Mouse (Mus musculus) cerebellum, adult 18-20 months (tissue): Measurements from ENCODE around the gene Manbal.

Experiments used
- DNase-seq, 2 experiments: peaks; one replicate each; pipeline ENCODE4 v3.0.0; 2021

Gene Manbal

GRCm38 (mm10) chr2:157417229-157417628 lies 49.8 kb downstream of the Manbal start:
- DNase-seq = no peak

DNA sequence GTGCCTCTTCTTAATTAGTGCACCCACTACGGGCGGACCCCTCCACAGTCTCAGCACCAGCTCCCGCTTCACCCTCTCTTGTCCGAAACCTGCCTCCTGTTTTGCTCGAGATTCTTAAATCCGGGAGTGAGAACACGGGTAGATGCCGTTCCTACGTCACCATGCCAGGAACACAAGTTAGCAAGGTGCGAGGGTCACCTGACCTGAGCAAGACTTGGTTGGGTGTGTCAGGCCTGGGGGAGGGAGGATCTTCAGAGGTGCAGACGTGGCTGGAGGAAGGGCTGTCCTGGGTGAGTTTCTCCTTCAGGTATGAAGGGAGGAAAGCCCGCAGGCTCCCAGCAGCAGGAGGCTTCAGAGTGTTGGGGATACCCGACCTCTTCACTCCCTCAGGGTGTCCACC lies 50.8 kb downstream of the Manbal start, which contains the start of gene Src:
Gene Src, plus strand, starts transcription at position 239 of the 400 bp plus-strand sequence.
- no peak for DNase-seq

- no peak for DNase-seq
Observed at GRCm38 (mm10) chr2:157418609-157419071, 51.2 kb downstream of the Manbal start.

DNA sequence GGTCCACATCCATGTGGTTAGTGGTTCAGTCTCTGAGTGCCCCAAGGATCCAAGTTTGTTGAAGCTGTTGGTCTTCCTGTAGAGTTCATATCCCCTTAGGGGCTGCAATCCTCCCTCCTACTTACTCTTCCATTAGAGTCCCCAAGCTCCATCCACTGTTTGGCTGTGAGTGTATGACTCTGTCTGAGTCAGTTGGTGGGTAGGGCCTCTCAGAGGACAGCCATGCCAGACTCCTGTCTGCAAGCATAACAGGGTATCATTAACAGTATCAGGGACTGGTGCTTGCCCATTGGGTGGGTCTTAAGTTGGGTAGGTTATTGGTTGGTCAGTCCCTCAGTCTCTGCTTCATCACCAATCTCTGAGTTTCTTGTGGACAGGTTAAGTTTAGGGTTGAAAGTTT lies 52.1 kb downstream of the Manbal start:
- no peak for DNase-seq

GRCm38 (mm10) chr2:157420404-157420803 lies 53.0 kb downstream of the Manbal start:
- DNase-seq = no peak

- no peak for DNase-seq
Observed at GRCm38 (mm10) chr2:157422062-157422655, 54.8 kb downstream of the Manbal start.

DNA sequence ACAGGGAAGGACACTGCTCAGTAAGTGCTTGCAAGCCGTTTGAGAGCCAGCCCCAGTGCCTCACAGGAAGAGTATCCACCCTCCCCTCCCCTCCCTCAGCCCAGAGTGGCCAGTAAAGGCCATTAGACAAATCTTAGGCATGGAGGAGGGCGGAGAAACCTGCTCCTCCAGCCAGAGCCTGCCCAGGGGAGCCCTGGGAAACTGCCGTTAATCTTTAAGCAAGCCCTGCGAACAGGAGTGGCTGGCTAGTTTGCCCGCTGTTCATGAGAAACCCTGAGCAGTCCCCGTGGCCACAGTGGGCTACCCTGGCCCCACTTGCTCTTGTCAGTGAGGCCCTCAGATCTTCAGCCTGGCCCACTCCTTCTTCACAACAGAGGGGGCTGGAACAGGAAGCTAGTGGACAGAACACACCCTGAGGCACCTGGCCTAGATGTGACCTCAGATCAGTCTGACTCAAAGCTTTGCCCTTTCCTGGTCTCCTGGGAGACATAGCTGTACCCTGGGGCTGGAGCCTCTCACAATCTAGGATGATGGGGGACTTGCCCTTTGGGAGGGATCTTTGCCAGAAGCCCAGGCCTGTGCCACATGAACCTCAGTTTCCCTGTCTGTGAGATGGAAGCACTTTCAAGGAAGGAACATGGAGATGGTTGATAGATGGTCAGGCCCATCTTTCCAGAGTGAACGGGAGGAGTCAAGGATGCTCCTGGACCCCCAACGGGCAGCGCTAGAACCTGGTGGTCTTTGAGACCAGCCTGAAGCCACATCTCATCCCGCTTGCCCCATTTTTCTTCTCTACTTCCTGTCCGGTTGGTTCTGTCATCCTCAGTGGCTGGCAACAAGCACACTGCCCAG lies 55.7 kb downstream of the Manbal start:
- no peak for DNase-seq

- DNase-seq = peak in 1 of 2 experiments; percentile 19
Observed at GRCm38 (mm10) chr2:157423706-157424125, 56.3 kb downstream of the Manbal start.

- DNase-seq = peak; percentile 59 to 74
Observed at GRCm38 (mm10) chr2:157424126-157424903, 56.9 kb downstream of the Manbal start.

GRCm38 (mm10) chr2:157424904-157425642 lies 57.7 kb downstream of the Manbal start:
- no peak for DNase-seq

DNA sequence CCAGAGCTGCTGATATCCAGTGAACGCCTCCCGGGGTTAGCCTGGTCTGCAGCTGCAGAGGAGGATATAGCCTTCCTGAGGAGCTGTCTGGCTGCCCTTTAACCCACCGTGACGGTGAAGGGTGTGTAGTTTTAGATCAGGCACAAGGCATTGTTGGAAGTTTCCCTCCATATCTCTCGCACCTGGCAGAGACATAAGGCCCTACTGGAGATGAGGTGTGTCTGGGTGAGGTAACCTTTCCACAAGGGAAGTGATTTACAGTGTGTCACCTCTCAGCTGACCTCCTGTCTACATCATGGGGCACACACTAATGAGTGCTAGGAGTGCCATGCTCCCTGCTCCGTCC lies 58.2 kb downstream of the Manbal start:
- no peak for DNase-seq

- no peak for DNase-seq
Observed at GRCm38 (mm10) chr2:157426171-157426570, 58.8 kb downstream of the Manbal start.

DNA sequence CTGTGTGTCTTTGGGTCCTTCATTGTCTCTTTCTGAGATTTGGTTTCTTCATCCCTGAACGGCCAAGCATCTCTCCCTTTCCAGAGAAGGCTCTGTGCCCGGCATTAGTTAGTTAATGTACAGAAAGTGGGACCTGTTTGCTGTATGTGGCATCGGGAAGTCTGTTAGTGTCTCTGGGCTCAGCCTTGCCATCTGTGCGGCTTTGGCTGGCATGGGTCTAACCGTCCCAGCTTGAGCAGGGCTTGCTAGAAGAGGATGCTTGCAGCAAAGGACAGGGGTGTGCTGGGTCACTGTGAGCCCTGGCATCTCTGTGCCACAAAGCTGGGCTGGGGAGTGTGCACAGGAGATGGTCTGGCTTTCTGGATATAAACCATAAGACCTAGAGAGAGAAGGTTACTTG lies 59.8 kb downstream of the Manbal start:
- peak; percentile 27 to 28 for DNase-seq

- DNase-seq = no peak
Observed at GRCm38 (mm10) chr2:157428351-157429139, 61.2 kb downstream of the Manbal start.

- DNase-seq = no peak
Observed at GRCm38 (mm10) chr2:157429735-157430134, 62.3 kb downstream of the Manbal start.

DNA sequence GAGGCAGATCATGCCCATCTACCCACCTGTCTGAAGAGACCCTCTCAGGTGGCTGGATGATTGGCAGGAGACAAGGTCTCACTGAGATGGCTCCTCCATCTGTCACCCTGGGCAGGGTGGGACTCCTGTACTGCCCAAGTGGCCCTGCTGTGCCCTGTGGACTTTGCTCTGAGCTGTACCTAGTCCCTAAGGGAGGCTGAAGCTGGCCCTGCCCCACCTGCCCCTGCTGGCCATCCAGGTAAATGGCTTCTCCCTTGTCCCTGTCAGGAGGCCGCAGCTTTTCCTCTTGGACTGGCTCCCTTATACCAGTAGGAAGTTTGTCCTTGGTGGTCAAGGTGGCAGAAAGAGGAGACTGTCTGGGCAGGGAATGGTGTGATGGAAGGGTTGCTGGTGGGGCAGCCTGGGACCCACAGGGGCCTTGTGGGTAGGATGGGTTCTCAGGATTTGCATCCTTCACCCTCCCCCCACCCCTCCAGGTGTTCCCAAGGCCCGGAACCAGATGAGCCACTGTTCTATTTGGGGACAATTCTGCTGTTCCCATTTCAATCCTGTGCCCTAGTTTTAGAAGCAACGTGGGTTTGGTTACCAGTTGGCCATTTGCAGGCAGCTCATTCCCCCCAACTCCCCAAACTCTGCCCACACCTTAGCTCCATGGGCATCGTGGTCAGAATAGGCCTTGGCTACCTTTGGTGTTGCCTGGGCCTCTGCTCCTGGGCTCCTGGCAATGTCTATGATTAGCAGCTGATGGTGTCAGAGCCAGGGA lies 63.5 kb downstream of the Manbal start:
- no peak for DNase-seq

- no peak for DNase-seq
Observed at GRCm38 (mm10) chr2:157431912-157432311, 64.5 kb downstream of the Manbal start.

- peak in 1 of 2 experiments; percentile 21 for DNase-seq
Observed at GRCm38 (mm10) chr2:157432476-157432875, 65.1 kb downstream of the Manbal start.

- DNase-seq = no peak
Observed at GRCm38 (mm10) chr2:157434041-157434440, 66.6 kb downstream of the Manbal start.

DNA sequence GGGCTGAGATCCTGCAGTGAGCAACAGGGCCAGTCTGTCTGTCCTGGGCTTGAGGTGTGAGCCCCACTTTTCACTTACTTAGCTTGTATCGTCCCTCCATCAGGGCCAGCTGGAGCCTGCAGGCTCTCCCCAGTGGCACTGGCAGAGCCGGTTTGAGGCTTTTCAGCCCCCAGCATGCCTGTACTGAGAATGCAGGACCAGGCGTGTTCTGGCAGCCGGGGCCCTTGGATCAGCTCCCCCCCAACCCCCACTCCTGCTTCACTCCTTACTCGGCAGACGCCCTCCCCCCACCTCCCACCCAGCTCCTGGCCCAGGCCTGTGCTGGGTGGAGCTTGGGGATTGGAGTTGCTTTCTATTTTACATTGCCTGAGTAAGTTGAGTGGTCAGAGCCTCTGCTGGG lies 67.1 kb downstream of the Manbal start:
- DNase-seq = no peak

DNA sequence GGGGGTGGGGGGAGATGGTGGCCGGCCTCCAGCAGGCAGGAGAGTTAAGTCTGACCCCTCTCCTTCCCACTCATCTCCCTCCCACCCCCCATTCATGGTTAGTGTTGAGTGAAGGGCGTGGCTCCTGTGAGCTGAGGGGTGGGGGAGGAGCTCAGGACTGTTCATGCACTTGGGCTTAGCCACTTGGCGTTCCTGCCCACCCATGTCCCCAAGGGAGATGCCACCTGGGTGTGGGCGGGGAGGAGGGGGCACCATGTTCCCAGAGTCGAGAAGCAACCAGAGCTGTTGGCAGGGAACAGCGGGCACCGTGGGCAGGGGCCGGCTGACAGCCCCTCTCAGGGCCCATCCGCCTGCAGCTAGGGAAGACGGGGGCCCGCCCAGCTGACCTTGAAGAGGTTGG lies 69.1 kb downstream of the Manbal start:
- no peak for DNase-seq
